Mouse (Mus musculus): Measurements from ENCODE around the gene Zdhhc12.
"Not testable (repeated sequence)": the region's sequence is repeated elsewhere in the genome, so short reads cannot be mapped to it uniquely, and the experiment has no call there.

GRCm38 (mm10) chr2:30055310-30055709 is 38.1 kb downstream of the Zdhhc12 start:
- TF ChIP-seq CTCF, POLR2A (IDR thresholded peaks at IDR 0.05; ENCODE audit: extremely low read depth, insufficient read depth, low read length): not testable (repeated sequence)
